ENCODE assay signal across 8 mouse cellular contexts in the genomic region with DNA sequence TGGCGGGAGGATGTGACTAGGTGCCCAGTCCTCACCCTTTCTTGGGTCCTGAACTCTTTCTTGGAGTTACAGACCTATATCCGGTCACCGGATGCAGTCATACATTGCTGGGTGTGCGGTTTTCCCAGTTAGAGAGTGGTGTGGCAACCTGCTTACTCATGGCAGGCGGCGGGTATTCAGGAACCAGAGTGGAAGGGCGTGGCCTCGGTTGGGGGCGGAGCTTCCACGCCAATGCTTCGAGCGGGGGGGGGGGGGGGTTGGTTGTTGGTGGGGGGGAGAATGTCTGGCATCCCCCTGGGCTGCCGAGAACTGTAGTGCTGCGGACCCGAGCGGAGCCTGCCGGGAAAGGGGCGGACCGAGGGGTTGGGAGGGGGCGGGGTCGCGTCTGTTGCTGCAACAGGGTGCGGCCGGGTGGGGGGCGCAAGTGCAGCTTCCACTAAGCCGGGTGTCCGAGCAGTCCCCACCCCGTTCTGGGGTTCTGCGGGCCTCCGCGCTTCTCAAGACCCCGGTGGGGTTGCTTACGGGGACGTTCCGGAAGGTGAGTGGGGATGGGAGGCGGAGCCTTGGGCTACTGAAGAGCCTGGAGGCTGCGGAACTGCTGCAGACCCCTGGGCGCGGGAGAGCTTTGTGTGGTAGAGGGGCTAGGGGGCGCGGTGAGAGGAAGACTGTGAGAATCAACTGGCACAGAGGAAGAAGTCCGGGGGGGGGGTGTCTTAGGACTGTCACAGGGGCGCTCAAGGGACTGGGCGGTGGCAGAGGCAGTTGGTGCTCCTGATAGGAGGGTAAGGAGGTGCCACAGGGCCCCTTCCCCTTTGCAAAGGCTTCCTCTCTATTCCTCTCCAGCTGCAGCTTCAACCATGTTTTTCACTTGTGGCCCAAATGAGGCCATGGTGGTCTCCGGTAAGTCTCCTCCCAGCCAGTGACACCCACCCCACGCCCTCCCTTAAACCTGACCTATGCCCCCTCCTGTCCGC. TPM values are rescaled to one million over a fixed set of nuclear protein-coding genes. Genes with fewer than 3 reads are reported as not detected.
DNase-seq lines count a peak whose midpoint lies in the region; ATAC-seq and TF ChIP-seq lines count a peak whose summit lies in the region.

Gene Flot1 (plus strand): TSS at position 267 of the 974 bp plus-strand sequence.

- TF ChIP-seq POLR2A in MEL (IDR thresholded peaks at IDR 0.05; ENCODE audit: control insufficient read depth in 1 of 2, insufficient read depth in 1 of 2, low read depth in 1 of 2, low read length in 2 of 2, poor library complexity in 1 of 2) = peak; percentile 20 to 70; a peak in 2 of 4 replicates

- H3K9me3 ChIP-seq in MEL (replicated peaks; ENCODE audit: insufficient read depth, low read length) = no peaks in the 10 kb centered on the region
- no peaks in the 10 kb centered on the region for H3K9me3 ChIP-seq in forebrain, embryonic 16.5 days (ENCODE audit: control insufficient read depth, low read length)
- H3K9me3 ChIP-seq in lung, postnatal 0 days (ENCODE audit: low read length) = no peaks in the 10 kb centered on the region

- ATAC-seq in forebrain, embryonic 16.5 days = peak; percentile 91
- peak; percentile 87 for ATAC-seq in lung, postnatal 0 days

- H3K4me1 ChIP-seq in MEL (ENCODE audit: control insufficient read depth in 1 of 2, insufficient read depth in 2 of 2, low read length in 2 of 2) = peaks cover 2 to 20% of the 10 kb centered on the region in 2 experiments; a peak in 2 of 4 replicates
- peaks cover 27% of the 10 kb centered on the region for H3K4me1 ChIP-seq in forebrain, embryonic 16.5 days (replicated peaks; ENCODE audit: control insufficient read depth, insufficient read depth, low read length)
- H3K4me1 ChIP-seq in lung, postnatal 0 days (ENCODE audit: insufficient read depth, low read depth, low read length) = 0 out of 2 replicates have a peak, but pooled peaks cover 9% of the 10 kb centered on the region

- intact Hi-C loops in heart, postnatal 25 days (cut with DNase I) = loop anchor here (5.0 kb wide), 1 partner anchor 46 kb away; no protein-coding TSS in a partner anchor

- WGBS in forebrain, embryonic 16.5 days = 2% methylated on average over 46 of the region's 47 CpGs
- 1% methylated on average over 46 of the region's 47 CpGs for WGBS in lung, postnatal 0 days

- no peak for TF ChIP-seq CTCF in MEL (IDR thresholded peaks at IDR 0.05 in 2 of 3, conservative IDR thresholded peaks at IDR 0.05 in 1 of 3; ENCODE audit: control insufficient read depth in 1 of 3, insufficient read depth in 1 of 3, low read depth in 2 of 3, low read length in 3 of 3, poor library complexity in 1 of 3, severe bottlenecking in 1 of 3)
- TF ChIP-seq CTCF in layer of hippocampus, adult 2 months (conservative IDR thresholded peaks at IDR 0.05) = no peak
- TF ChIP-seq CTCF in lung, postnatal 0 days (IDR thresholded peaks at IDR 0.05) = no peak

- peak within 1 kb of the TSS; percentile 94 for H3K9ac ChIP-seq in MEL (ENCODE audit: control insufficient read depth, low read depth, low read length, poor library complexity, severe bottlenecking)
- peak within 1 kb of the TSS; percentile 79 for H3K9ac ChIP-seq in forebrain, embryonic 16.5 days (replicated peaks; ENCODE audit: low read depth, low read length)
- peak within 1 kb of the TSS; percentile 80 for H3K9ac ChIP-seq in lung, postnatal 0 days (replicated peaks; ENCODE audit: low read depth)

- peak within 1 kb of the TSS; percentile 94 for H3K4me2 ChIP-seq in forebrain, embryonic 16.5 days (ENCODE audit: low read length)
- peak within 1 kb of the TSS; percentile 77 for H3K4me2 ChIP-seq in lung, postnatal 0 days (replicated peaks; ENCODE audit: low read depth, low read length)

- TF ChIP-seq EP300 in MEL (IDR thresholded peaks at IDR 0.05; ENCODE audit: low read depth in 1 of 2, low read length in 2 of 2) = peak in 1 of 2 experiments; percentile 79; a peak in 3 of 4 replicates
- TF ChIP-seq EP300 in lung, postnatal 0 days (IDR thresholded peaks at IDR 0.05) = 0 out of 2 replicates have a peak, but pooled peaks have one; percentile 48

- DNase-seq in MEL (ENCODE audit: low read depth, low spot score) = peak; percentile 97
- DNase-seq in cerebellum, adult 18-20 months = peak; percentile 75 to 82
- DNase-seq in heart, postnatal 25 days (ENCODE audit: low spot score) = peak; percentile 78
- DNase-seq in layer of hippocampus, adult 2 months (ENCODE audit: low spot score in 2 of 2) = peak in 1 of 2 experiments; percentile 68
- peak; percentile 99 for DNase-seq in lung, postnatal 0 days (ENCODE audit: low spot score)
- DNase-seq in ovary, postnatal 14 days (ENCODE audit: low spot score) = peak; percentile 75
- DNase-seq in thymus, postnatal 25 days = peak; percentile 82

- H3K27ac ChIP-seq in MEL (ENCODE audit: control insufficient read depth, low read depth, low read length) = peak within 1 kb of the TSS; percentile 87
- H3K27ac ChIP-seq in forebrain, embryonic 16.5 days (ENCODE audit: low read length) = peak within 1 kb of the TSS; percentile 89
- H3K27ac ChIP-seq in layer of hippocampus, adult 2 months = peak within 1 kb of the TSS; percentile 91
- peak within 1 kb of the TSS; percentile 95 for H3K27ac ChIP-seq in lung, postnatal 0 days (ENCODE audit: low read length)

- H3K79me2 ChIP-seq in MEL (ENCODE audit: control insufficient read depth, insufficient read depth, low read length, poor library complexity) = peaks cover 11% of the 10 kb centered on the region

- peaks cover 4 to 13% of the 10 kb centered on the region in 2 experiments; a peak in 3 of 4 replicates for H3K36me3 ChIP-seq in MEL (ENCODE audit: control insufficient read depth in 1 of 2, insufficient read depth in 2 of 2, low read length in 2 of 2)
- peaks cover 11% of the 10 kb centered on the region for H3K36me3 ChIP-seq in forebrain, embryonic 16.5 days (ENCODE audit: control insufficient read depth, insufficient read depth)
- peaks cover 11% of the 10 kb centered on the region; the same call in 1 of the 2 replicates for H3K36me3 ChIP-seq in lung, postnatal 0 days (ENCODE audit: insufficient read depth, low read length)

- H3K4me3 ChIP-seq in MEL (ENCODE audit: control insufficient read depth in 1 of 2, insufficient read depth in 1 of 2, low read depth in 2 of 2, low read length in 2 of 2) = peak within 1 kb of the TSS; percentile 57 to 90
- peak within 1 kb of the TSS; percentile 88 for H3K4me3 ChIP-seq in forebrain, embryonic 16.5 days (replicated peaks; ENCODE audit: low read length)
- peak within 1 kb of the TSS; percentile 92 for H3K4me3 ChIP-seq in layer of hippocampus, adult 2 months
- H3K4me3 ChIP-seq in lung, postnatal 0 days (ENCODE audit: low read depth, low read length) = peak within 1 kb of the TSS; percentile 79

- no peaks in the 10 kb centered on the region for H3K27me3 ChIP-seq in MEL (ENCODE audit: control insufficient read depth in 1 of 2, insufficient read depth in 2 of 2, low read length in 2 of 2)
- peaks cover 5% of the 10 kb centered on the region; the same call in 1 of the 2 replicates for H3K27me3 ChIP-seq in forebrain, embryonic 16.5 days (replicated peaks; ENCODE audit: control insufficient read depth, insufficient read depth, low read length)
- no peaks in the 10 kb centered on the region for H3K27me3 ChIP-seq in lung, postnatal 0 days (replicated peaks; ENCODE audit: insufficient read depth, low read length)

- TF ChIP-seq RAD21 in MEL (IDR thresholded peaks at IDR 0.05; ENCODE audit: low read depth, low read length) = no peak

TF ChIP-seq in MEL, 35 proteins besides CTCF, POLR2A, EP300 and RAD21 (continues in another document):
- TF ChIP-seq TBP (IDR thresholded peaks at IDR 0.05; ENCODE audit: low read depth, low read length) = no peak
- TF ChIP-seq TAL1 (IDR thresholded peaks at IDR 0.05; ENCODE audit: low read length) = 0 out of 2 replicates have a peak, but pooled peaks have one; percentile 18
- TF ChIP-seq MYB (IDR thresholded peaks at IDR 0.05; ENCODE audit: low read depth, low read length) = 0 out of 2 replicates have a peak, but pooled peaks have one; percentile 49
- peak; percentile 63 for TF ChIP-seq NELFE (IDR thresholded peaks at IDR 0.05; ENCODE audit: low read depth, low read length)
- TF ChIP-seq MAZ (IDR thresholded peaks at IDR 0.05; ENCODE audit: low read depth, low read length) = peak; percentile 94; the same call in 1 of the 2 replicates
- no peak for TF ChIP-seq NRF1 (IDR thresholded peaks at IDR 0.05; ENCODE audit: insufficient read depth, low read depth, low read length, poor library complexity, severe bottlenecking)
- TF ChIP-seq GATA1 (IDR thresholded peaks at IDR 0.05; ENCODE audit: low read depth, low read length) = no peak
- peak; percentile 85 for TF ChIP-seq POLR2AphosphoS2 (IDR thresholded peaks at IDR 0.05; ENCODE audit: low read length)
- no peak for TF ChIP-seq KAT2A (conservative IDR thresholded peaks at IDR 0.05; ENCODE audit: low read depth, low read length)
- TF ChIP-seq HCFC1 (IDR thresholded peaks at IDR 0.05; ENCODE audit: low read depth, low read length) = peak; percentile 63
- peak; percentile 85 for TF ChIP-seq ETS1 (IDR thresholded peaks at IDR 0.05; ENCODE audit: low read depth, low read length)
- TF ChIP-seq USF2 (IDR thresholded peaks at IDR 0.05; ENCODE audit: borderline replicate concordance in 1 of 2, insufficient read depth in 1 of 2, low read depth in 1 of 2, low read length in 2 of 2) = no peak
- TF ChIP-seq SIN3A (IDR thresholded peaks at IDR 0.05; ENCODE audit: low read length) = peak; percentile 85
- no peak for TF ChIP-seq ZKSCAN1 (IDR thresholded peaks at IDR 0.05; ENCODE audit: low read depth, low read length)
- TF ChIP-seq MAX (IDR thresholded peaks at IDR 0.05; ENCODE audit: low read length) = peak; percentile 23; the same call in 1 of the 2 replicates
- TF ChIP-seq ZNF384 (IDR thresholded peaks at IDR 0.05; ENCODE audit: low read depth, low read length) = no peak
- 0 out of 2 replicates have a peak, but pooled peaks have one; percentile 42 for TF ChIP-seq MYC (IDR thresholded peaks at IDR 0.05; ENCODE audit: low read depth, low read length)
- TF ChIP-seq SMC3 (IDR thresholded peaks at IDR 0.05; ENCODE audit: low read depth, low read length) = no peak
- 0 out of 2 replicates have a peak, but pooled peaks have one; percentile 29 for TF ChIP-seq RCOR1 (IDR thresholded peaks at IDR 0.05; ENCODE audit: low read depth, low read length)
- TF ChIP-seq GABPA (IDR thresholded peaks at IDR 0.05; ENCODE audit: low read depth, low read length) = 0 out of 2 replicates have a peak, but pooled peaks have one; percentile 58

RNA-seq across cellular contexts. Expression of gene Flot1, which starts in this region (rescaled TPM):
- 38.1 and 39.5 TPM in 2 replicates for total RNA-seq in MEL (2012; rRNA removed)
- 10 to 100 TPM in 1 of 2 experiments, not detected in 1; 64.1 TPM for polyA plus RNA-seq in MEL (2012; ENCODE audit: insufficient read depth in 1 of 2, insufficient read length in 2 of 2, low read depth in 1 of 2, low replicate concordance in 2 of 2, missing spikeins in 1 of 2)
- polyA plus RNA-seq in forebrain, embryonic 16.5 days (2015; fragmentation: Nextera tagmentation; extraction: Ambion mirVana) = 83.5 and 89.3 TPM in 2 replicates
- total RNA-seq in heart, postnatal 25 days (2021) = 100 to 1,000 TPM; 125 to 141 TPM
- total RNA-seq in layer of hippocampus, adult 2 months (2021) = 100 to 1,000 TPM; 124 to 128 TPM
- polyA plus RNA-seq in lung, postnatal 0 days (2015; fragmentation: Nextera tagmentation; extraction: Ambion mirVana) = 106 and 117 TPM in 2 replicates
